Mouse (Mus musculus): ENCODE data around the gene Itga9.

DNA sequence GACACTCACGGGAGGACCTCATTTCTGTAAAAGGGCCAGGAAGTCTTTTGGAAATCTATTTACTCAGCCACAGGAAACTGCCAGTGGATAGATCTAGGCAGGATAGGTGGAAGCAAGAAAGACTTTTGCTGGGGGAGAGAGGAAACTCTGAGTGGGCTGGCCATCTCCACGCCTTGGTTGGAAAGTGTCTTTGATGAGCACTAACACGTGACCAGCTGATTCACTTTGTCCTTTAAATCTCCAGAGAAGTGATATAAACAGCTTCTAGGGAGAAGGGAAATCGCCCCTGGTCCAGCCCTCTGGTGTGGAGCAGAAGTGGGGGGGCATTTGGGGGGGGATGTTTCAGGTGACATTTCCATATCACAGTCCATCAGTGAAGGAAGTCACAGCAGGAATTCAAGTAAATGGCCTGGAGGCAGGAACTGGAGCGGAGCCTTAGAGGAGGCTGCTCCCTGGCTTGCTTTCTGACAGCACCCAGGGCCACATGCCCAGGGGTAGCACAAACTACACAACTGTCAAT lies 124.4 kb downstream of the Itga9 start:
- TF ChIP-seq MYOG (IDR thresholded peaks at IDR 0.05; ENCODE audit: control insufficient read depth, extremely low read depth, insufficient read length) (no peak), CTCF (IDR thresholded peaks at IDR 0.05; ENCODE audit: control insufficient read depth, insufficient read depth, insufficient read length) (no peak), MAX (IDR thresholded peaks at IDR 0.05) (no peak), USF1 (IDR thresholded peaks at IDR 0.05; ENCODE audit: low read depth) (no peak), CEBPB (IDR thresholded peaks at IDR 0.05; ENCODE audit: low read depth) (no peak), MYOD1 (IDR thresholded peaks at IDR 0.05; ENCODE audit: control insufficient read depth, insufficient read length, low read depth) (no peak)
